In the genomic region with DNA sequence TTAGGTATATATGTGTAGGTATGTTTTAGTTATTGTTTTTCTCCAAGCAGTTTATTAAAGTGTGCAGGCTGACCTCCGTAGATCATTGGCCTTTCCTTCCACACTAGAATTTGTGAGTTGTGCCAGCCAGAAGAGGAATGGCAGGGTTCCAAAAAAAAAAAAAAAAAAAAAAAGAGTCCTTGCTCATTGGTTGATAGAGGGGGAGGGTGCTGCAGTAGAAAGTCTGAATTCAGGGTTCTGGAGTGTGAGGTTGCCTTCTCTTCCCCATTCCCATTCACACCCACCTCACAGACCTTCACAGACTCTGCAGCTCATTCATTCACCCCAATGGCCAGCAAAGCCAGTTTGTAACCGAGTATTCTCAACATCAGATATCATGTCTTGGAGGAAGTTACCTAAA, we compare ENCODE assay signal across 28 mouse cellular contexts. TPM values are rescaled to one million over a fixed set of nuclear protein-coding genes. Genes with fewer than 3 reads are reported as not detected.
DNase-seq lines count a peak whose midpoint lies in the region; ATAC-seq and TF ChIP-seq lines count a peak whose summit lies in the region.
"Had no signal": no experiment of that assay in that cellular context is flagged by ENCODE, and none has a peak within 500 bp of the region (broad histone marks: within the 10 kb centered on the region; RNA-seq: fewer than 3 reads in every experiment).

No protein-coding gene starts in this region.

- peaks cover 14% of the 10 kb centered on the region; the same call in 1 of the 2 replicates for H3K79me2 ChIP-seq in liver, adult 2 months (ENCODE audit: control insufficient read depth, insufficient read depth, low read length)

- ATAC-seq in liver, embryonic 11.5 days (replicated peaks; ENCODE audit: low FRiP score): no peak
- no peak for ATAC-seq in inflammation-experienced regulatory T-cells, adult 6 months
- ATAC-seq: forebrain, embryonic 13.5 days; midbrain, embryonic 15.5 days had no signal

- H3K9me3 ChIP-seq in liver, embryonic 11.5 days (ENCODE audit: control insufficient read depth, low read length): no peaks in the 10 kb centered on the region
- H3K9me3 ChIP-seq: embryonic facial prominence, embryonic 13.5 days; forebrain, embryonic 13.5 days; G1E; heart, embryonic 15.5 days; limb, embryonic 10.5 days; liver, embryonic 13.5 days; midbrain, embryonic 15.5 days; neural tube, embryonic 13.5 days had no signal

- H3K27me3 ChIP-seq in liver, adult 2 months (ENCODE audit: control insufficient read depth, insufficient read depth, low read length): no peaks in the 10 kb centered on the region
- H3K27me3 ChIP-seq in liver, embryonic 11.5 days (replicated peaks; ENCODE audit: control insufficient read depth, insufficient read depth, low read length): no peaks in the 10 kb centered on the region
- H3K27me3 ChIP-seq: CH12.LX; embryonic facial prominence, embryonic 13.5 days; forebrain, embryonic 13.5 days; heart, embryonic 15.5 days; liver, embryonic 13.5 days; midbrain, embryonic 15.5 days; neural tube, embryonic 13.5 days had no signal

- peak overlapping the region; percentile 52; the same call in 1 of the 2 replicates for H3K4me3 ChIP-seq in liver, adult 2 months (ENCODE audit: insufficient read depth, low read depth, low read length)
- H3K4me3 ChIP-seq in liver, embryonic 11.5 days (ENCODE audit: low read depth, low read length): no peak overlapping the region
- H3K4me3 ChIP-seq: embryonic facial prominence, embryonic 13.5 days; erythroblast, embryonic 14.5 days; forebrain, embryonic 13.5 days; gastrocnemius, adult 2 months; heart, embryonic 15.5 days; limb, embryonic 10.5 days; liver, embryonic 13.5 days; midbrain, embryonic 15.5 days; myocyte; neural tube, embryonic 13.5 days had no signal

- no peaks in the 10 kb centered on the region for H3K36me3 ChIP-seq in liver, adult 2 months (ENCODE audit: control insufficient read depth, insufficient read depth, low read length)
- no peaks in the 10 kb centered on the region for H3K36me3 ChIP-seq in liver, embryonic 11.5 days (ENCODE audit: control insufficient read depth, insufficient read depth, low read length)
- H3K36me3 ChIP-seq: embryonic facial prominence, embryonic 13.5 days; heart, embryonic 15.5 days; limb, embryonic 10.5 days; liver, embryonic 13.5 days; midbrain, embryonic 15.5 days; neural tube, embryonic 13.5 days had no signal

- WGBS in liver, adult 2 months: 28% methylated on average over 2 of the region's 2 CpGs
- 86% methylated on average over 2 of the region's 2 CpGs for WGBS in liver, embryonic 11.5 days

- H3K4me1 ChIP-seq in liver, adult 2 months (ENCODE audit: control insufficient read depth, insufficient read depth, low read length): peaks cover 21% of the 10 kb centered on the region
- no peaks in the 10 kb centered on the region for H3K4me1 ChIP-seq in liver, embryonic 11.5 days (replicated peaks; ENCODE audit: control insufficient read depth, insufficient read depth, low read length)
- H3K4me1 ChIP-seq: embryonic facial prominence, embryonic 13.5 days; forebrain, embryonic 13.5 days; heart, embryonic 15.5 days; limb, embryonic 10.5 days; liver, embryonic 13.5 days; midbrain, embryonic 15.5 days; neural tube, embryonic 13.5 days had no signal

- no peak overlapping the region for H3K4me2 ChIP-seq in liver, embryonic 11.5 days
- H3K4me2 ChIP-seq: embryonic facial prominence, embryonic 13.5 days; forebrain, embryonic 13.5 days; heart, embryonic 15.5 days; liver, embryonic 13.5 days; midbrain, embryonic 15.5 days; neural tube, embryonic 13.5 days had no signal

- peak overlapping the region; percentile 87 for H3K27ac ChIP-seq in liver, adult 2 months (replicated peaks; ENCODE audit: insufficient read depth, low read depth, low read length)
- H3K27ac ChIP-seq in liver, embryonic 11.5 days (ENCODE audit: low read depth, low read length): no peak overlapping the region
- H3K27ac ChIP-seq: embryonic facial prominence, embryonic 13.5 days; forebrain, embryonic 13.5 days; gastrocnemius, adult 2 months; heart, embryonic 15.5 days; limb, embryonic 10.5 days; liver, embryonic 13.5 days; midbrain, embryonic 15.5 days; neural tube, embryonic 13.5 days had no signal

- no peak for TF ChIP-seq POLR2A in liver, adult 2 months (IDR thresholded peaks at IDR 0.05; ENCODE audit: extremely low read depth, insufficient read depth, low read length)

- peak; percentile 70 for DNase-seq in kidney, adult 11 months
- no peak for DNase-seq in kidney, postnatal 4 days
- peak; percentile 92 for DNase-seq in liver, adult 2 months (ENCODE audit: extremely low read depth, low read depth, low spot score)
- DNase-seq in liver, embryonic 11.5 days (ENCODE audit: low spot score): no peak
- peak; percentile 32 for DNase-seq in thymus, postnatal 25 days
- no peak for DNase-seq in thymus, adult 18-20 months
- peak; percentile 22 for DNase-seq in thymus, postnatal 4 days
- DNase-seq: adrenal gland, postnatal 14 days; B cell, adult 2 months; cerebellum, adult 2 months; cerebellum, postnatal 25 days; embryo, embryonic 11 days; gastrocnemius, adult 2 months; heart, postnatal 4 days; liver, embryonic 13.5 days; lung, postnatal 4 days; retina, postnatal 1 day had no signal

- peak overlapping the region; percentile 62; the same call in 1 of the 2 replicates for H3K9ac ChIP-seq in liver, adult 2 months (ENCODE audit: low read depth, low read length)
- H3K9ac ChIP-seq in liver, embryonic 11.5 days (ENCODE audit: low read depth, low read length): no peak overlapping the region
- H3K9ac ChIP-seq: embryonic facial prominence, embryonic 13.5 days; forebrain, embryonic 13.5 days; heart, embryonic 15.5 days; liver, embryonic 13.5 days; midbrain, embryonic 15.5 days; neural tube, embryonic 13.5 days had no signal

- TF ChIP-seq CTCF in liver, adult 2 months (IDR thresholded peaks at IDR 0.05; ENCODE audit: low read depth, low read length): no peak

RNA-seq across cellular contexts. Expression of a gene that starts 24.1 kb away (rescaled TPM):
- total RNA-seq in liver, adult 2 months (2014; rRNA removed): 211 and 223 TPM in 2 replicates
- polyA plus RNA-seq in liver, adult 2 months (2012; rRNA removed): 75.1 and 86.7 TPM in 2 replicates
- polyA plus RNA-seq in liver, embryonic 11.5 days (2014; fragmentation: Nextera tagmentation; extraction: Ambion mirVana): 3.4 and 3.5 TPM in 2 replicates
- polyA plus RNA-seq in inflammation-experienced regulatory T-cells, adult 6 months (2017; shearing (Covaris generic)): under 1 TPM; 0.30 to 0.39 (median 0.39) TPM

Comparison
In these comparisons a context has a peak if more than half of its experiments do, and no peak if none do; other contexts are left out.
1. DNase-seq: peak in kidney, adult 11 months (single experiment), liver, adult 2 months (single experiment), thymus, postnatal 25 days (single experiment) and thymus, postnatal 4 days (single experiment); none in kidney, postnatal 4 days (0 of 2), liver, embryonic 11.5 days (single experiment) and thymus, adult 18-20 months (0 of 2).
2. RNA of a gene that starts 24.1 kb away (polyA plus RNA-seq): 75.1 to 86.7 TPM in liver, adult 2 months; 3.4 to 3.5 TPM in liver, embryonic 11.5 days and 0.30 to 0.39 TPM in inflammation-experienced regulatory T-cells, adult 6 months; every median in the first group is over 10 times any median in the second.